Mouse (Mus musculus): ENCODE results near the gene Xrra1. TPM values are rescaled to one million over a fixed set of nuclear protein-coding genes. Genes with fewer than 3 reads are reported as not detected.

Xrra1 gene
- polyA plus RNA-seq, 2 experiments = 0.20 to 0.25 TPM

DNA sequence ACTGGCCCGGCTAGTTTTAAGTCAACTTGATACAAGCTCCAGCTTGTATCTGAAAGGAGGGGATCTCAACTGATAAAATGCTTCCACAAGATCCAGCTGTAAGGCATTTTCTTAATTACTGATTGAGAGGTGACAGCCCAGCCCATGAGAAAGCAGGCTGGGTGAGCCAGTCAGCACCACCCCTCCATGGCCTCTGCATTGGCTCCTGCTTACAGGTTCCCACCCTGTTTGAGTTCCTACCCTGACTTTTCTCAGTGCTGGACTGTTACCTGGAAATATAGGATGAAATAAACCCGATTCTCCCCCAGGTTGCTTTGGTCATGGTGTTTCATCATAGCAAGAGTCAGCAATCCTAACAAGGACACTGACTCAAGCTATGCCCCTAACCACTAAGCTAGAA lies 37.0 kb upstream of the Xrra1 start:
- Histone ChIP-seq H3K27me3 (ENCODE audit: control insufficient read depth, insufficient read depth, low read length) (no peaks in the 10 kb centered on the region), H3K4me2 (replicated peaks; ENCODE audit: low read depth, low read length, severe bottlenecking) (no peak overlapping the region), H3K36me3 (ENCODE audit: control insufficient read depth, insufficient read depth, low read length) (no peaks in the 10 kb centered on the region), H3K27ac (replicated peaks; ENCODE audit: low read depth, low read length) (no peak overlapping the region), H3K9ac (ENCODE audit: low read depth, low read length, severe bottlenecking) (no peak overlapping the region), H3K9me3 (ENCODE audit: control insufficient read depth, low read length) (no peaks in the 10 kb centered on the region), H3K4me3 (replicated peaks; ENCODE audit: low read length) (no peak overlapping the region), H3K4me1 (ENCODE audit: control insufficient read depth, insufficient read depth, low read length) (no peaks in the 10 kb centered on the region)
- DNase-seq (ENCODE audit: low spot score) = no peak
- TF ChIP-seq POLR2A (IDR thresholded peaks at IDR 0.05; ENCODE audit: borderline replicate concordance, extremely low read depth, insufficient read depth, insufficient read length) = no peak
- no peak for ATAC-seq (ENCODE audit: low FRiP score, low read depth)
- 73% methylated on average over 2 of the region's 2 CpGs for WGBS

DNA sequence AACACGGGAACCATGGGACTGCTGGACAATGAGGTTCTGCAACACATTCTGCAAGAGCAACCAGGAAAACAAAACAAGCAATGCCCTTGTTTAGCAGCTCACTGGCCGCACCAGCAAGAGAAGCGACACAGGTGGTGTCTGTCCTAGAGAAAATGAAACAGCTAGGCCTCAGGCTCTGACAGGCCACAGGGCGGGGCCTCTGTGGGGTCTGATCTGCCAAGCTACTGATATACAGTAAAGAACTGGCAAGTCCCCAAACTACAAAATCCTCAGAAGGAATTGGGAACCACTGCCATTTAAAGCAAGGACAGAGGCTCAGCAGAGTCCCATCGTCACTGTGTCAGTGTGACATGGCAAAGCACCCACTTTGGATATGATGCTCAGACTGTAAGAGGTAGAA lies 36.5 kb upstream of the Xrra1 start:
- H3K4me2 ChIP-seq (replicated peaks; ENCODE audit: low read depth, low read length, severe bottlenecking) = no peak overlapping the region
- WGBS = 80% methylated on average over 5 of the region's 5 CpGs
- no peak for TF ChIP-seq POLR2A (IDR thresholded peaks at IDR 0.05; ENCODE audit: borderline replicate concordance, extremely low read depth, insufficient read depth, insufficient read length)
- no peak overlapping the region for H3K27ac ChIP-seq (replicated peaks; ENCODE audit: low read depth, low read length)
- no peaks in the 10 kb centered on the region for H3K9me3 ChIP-seq (ENCODE audit: control insufficient read depth, low read length)
- DNase-seq (ENCODE audit: low spot score) (no peak), ATAC-seq (ENCODE audit: low FRiP score, low read depth) (no peak)
- H3K36me3 ChIP-seq (ENCODE audit: control insufficient read depth, insufficient read depth, low read length) = no peaks in the 10 kb centered on the region
- H3K9ac ChIP-seq (ENCODE audit: low read depth, low read length, severe bottlenecking) = no peak overlapping the region
- H3K4me1 ChIP-seq (ENCODE audit: control insufficient read depth, insufficient read depth, low read length) = no peaks in the 10 kb centered on the region
- no peaks in the 10 kb centered on the region for H3K27me3 ChIP-seq (ENCODE audit: control insufficient read depth, insufficient read depth, low read length)
- no peak overlapping the region for H3K4me3 ChIP-seq (replicated peaks; ENCODE audit: low read length)

DNA sequence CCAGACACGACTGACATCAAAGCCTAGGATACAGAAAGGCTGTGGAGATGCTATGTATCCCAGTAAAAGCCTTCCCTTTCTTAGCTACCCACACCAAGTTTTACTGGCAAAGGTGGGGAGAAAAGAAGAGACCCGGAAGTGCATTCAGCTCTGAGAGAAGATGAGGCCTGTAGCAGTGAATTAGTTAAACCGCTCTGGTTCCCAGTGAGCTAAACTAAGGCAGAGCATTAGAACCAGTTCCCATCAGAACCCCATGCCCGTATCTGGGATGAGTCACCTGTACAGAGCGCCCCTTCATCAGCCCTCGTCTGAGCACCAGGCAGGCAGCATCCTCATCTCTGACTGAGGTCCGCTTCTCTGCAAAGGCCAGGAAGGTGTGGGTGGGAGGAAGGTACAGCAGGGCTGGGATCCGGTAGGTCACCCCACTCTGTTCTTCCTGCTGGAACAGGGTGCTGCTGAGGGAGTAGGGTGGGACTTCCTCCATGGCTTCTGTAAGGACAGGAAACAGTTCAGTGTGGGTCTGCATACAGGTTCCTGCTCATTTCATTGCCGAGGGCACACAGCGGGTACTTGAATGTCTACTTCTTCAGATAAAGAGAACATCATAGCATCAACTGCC lies 35.8 kb upstream of the Xrra1 start:
- no peak overlapping the region for H3K4me3 ChIP-seq (replicated peaks; ENCODE audit: low read length)
- DNase-seq (ENCODE audit: low spot score) (no peak), ATAC-seq (ENCODE audit: low FRiP score, low read depth) (no peak)
- H3K4me1 ChIP-seq (ENCODE audit: control insufficient read depth, insufficient read depth, low read length) = no peaks in the 10 kb centered on the region
- no peak for TF ChIP-seq POLR2A (IDR thresholded peaks at IDR 0.05; ENCODE audit: borderline replicate concordance, extremely low read depth, insufficient read depth, insufficient read length)
- H3K9me3 ChIP-seq (ENCODE audit: control insufficient read depth, low read length) = no peaks in the 10 kb centered on the region
- no peak overlapping the region for H3K27ac ChIP-seq (replicated peaks; ENCODE audit: low read depth, low read length)
- no peak overlapping the region for H3K9ac ChIP-seq (ENCODE audit: low read depth, low read length, severe bottlenecking)
- no peaks in the 10 kb centered on the region for H3K36me3 ChIP-seq (ENCODE audit: control insufficient read depth, insufficient read depth, low read length)
- H3K27me3 ChIP-seq (ENCODE audit: control insufficient read depth, insufficient read depth, low read length) = no peaks in the 10 kb centered on the region
- H3K4me2 ChIP-seq (replicated peaks; ENCODE audit: low read depth, low read length, severe bottlenecking) = no peak overlapping the region
- 86% methylated on average over 10 of the region's 10 CpGs for WGBS

DNA sequence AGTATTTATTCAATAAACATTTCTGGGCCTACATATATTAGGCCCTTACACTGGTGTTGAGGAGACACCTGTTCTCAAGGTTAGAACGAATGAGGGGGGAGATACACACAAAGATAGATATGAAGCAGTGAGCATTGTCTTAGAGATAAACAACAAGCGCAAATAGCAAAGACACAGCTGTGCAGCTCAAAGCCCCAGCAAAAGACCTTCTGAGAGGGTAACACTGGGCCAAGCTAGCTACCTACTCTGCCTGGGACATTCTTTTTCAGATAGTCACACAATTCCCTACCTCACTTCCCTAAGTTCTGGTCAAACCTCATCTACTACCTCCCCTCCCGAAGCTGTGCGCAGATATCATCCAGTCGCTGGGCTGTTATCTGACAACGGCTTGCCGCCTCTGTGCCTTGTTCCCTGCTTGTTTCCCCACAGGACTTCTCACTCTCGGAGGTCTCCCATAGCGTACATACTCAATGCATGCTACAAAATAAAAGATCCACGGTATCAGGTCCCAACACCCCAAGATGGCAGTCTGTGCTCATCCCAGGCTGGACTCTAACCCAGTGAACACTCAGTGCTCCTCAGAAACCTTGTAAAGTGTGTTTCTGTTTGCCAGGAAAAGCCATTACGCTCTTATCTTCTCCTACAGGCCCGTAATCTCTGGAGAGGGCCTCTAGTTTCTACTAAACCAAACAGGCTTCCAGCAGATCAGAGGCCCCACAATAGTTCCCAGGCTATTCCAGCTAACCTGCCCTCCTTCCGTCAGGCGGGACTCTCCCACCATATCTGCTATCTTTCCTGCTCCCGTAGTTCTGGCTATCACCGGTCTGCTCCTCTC lies 34.0 kb upstream of the Xrra1 start:
- no peaks in the 10 kb centered on the region for H3K27me3 ChIP-seq (ENCODE audit: control insufficient read depth, insufficient read depth, low read length)
- WGBS = 78% methylated on average over 16 of the region's 16 CpGs

DNA sequence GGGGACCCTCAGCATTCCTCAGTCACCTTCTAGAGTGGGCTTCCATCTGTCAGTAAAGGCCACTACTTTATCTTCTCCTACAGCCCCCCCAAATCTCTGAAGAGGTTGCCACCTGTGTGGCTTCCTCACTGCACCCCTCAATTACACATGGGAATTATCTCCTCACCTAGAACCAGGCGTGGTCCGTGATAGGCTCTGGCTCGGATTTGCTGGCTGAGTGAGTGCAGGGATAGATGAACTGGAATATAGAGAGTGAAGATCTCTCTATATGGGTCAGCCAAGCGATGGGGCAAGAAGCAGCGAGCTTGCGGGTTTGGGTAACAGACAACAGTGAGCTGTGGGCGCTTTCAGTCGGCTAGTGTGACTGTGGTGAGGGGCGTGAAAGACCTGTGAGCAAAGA lies 33.4 kb upstream of the Xrra1 start:
- WGBS = 86% methylated on average over 9 of the region's 9 CpGs
- Histone ChIP-seq H3K9me3 (ENCODE audit: control insufficient read depth, low read length) (no peaks in the 10 kb centered on the region), H3K9ac (ENCODE audit: low read depth, low read length, severe bottlenecking) (no peak overlapping the region), H3K4me3 (replicated peaks; ENCODE audit: low read length) (no peak overlapping the region), H3K4me2 (replicated peaks; ENCODE audit: low read depth, low read length, severe bottlenecking) (no peak overlapping the region), H3K27ac (replicated peaks; ENCODE audit: low read depth, low read length) (no peak overlapping the region), H3K4me1 (ENCODE audit: control insufficient read depth, insufficient read depth, low read length) (no peaks in the 10 kb centered on the region), H3K27me3 (ENCODE audit: control insufficient read depth, insufficient read depth, low read length) (no peaks in the 10 kb centered on the region), H3K36me3 (ENCODE audit: control insufficient read depth, insufficient read depth, low read length) (no peaks in the 10 kb centered on the region)
- ATAC-seq (ENCODE audit: low FRiP score, low read depth) = no peak
- TF ChIP-seq POLR2A (IDR thresholded peaks at IDR 0.05; ENCODE audit: borderline replicate concordance, extremely low read depth, insufficient read depth, insufficient read length) = no peak
- no peak for DNase-seq (ENCODE audit: low spot score)

More for the DNA sequence above, 34.0 kb upstream of the Xrra1 start:
- no peak for DNase-seq (ENCODE audit: low spot score)
- no peak for TF ChIP-seq POLR2A (IDR thresholded peaks at IDR 0.05; ENCODE audit: borderline replicate concordance, extremely low read depth, insufficient read depth, insufficient read length)
- Histone ChIP-seq H3K9me3 (ENCODE audit: control insufficient read depth, low read length) (no peaks in the 10 kb centered on the region), H3K4me3 (replicated peaks; ENCODE audit: low read length) (no peak overlapping the region), H3K36me3 (ENCODE audit: control insufficient read depth, insufficient read depth, low read length) (no peaks in the 10 kb centered on the region), H3K4me1 (ENCODE audit: control insufficient read depth, insufficient read depth, low read length) (no peaks in the 10 kb centered on the region), H3K9ac (ENCODE audit: low read depth, low read length, severe bottlenecking) (no peak overlapping the region), H3K4me2 (replicated peaks; ENCODE audit: low read depth, low read length, severe bottlenecking) (no peak overlapping the region), H3K27ac (replicated peaks; ENCODE audit: low read depth, low read length) (no peak overlapping the region)
- no peak for ATAC-seq (ENCODE audit: low FRiP score, low read depth)
